Mouse (Mus musculus) embryonic facial prominence, embryonic 12.5 days (tissue): ENCODE data around the gene Creb3. TPM values are rescaled to one million over a fixed set of nuclear protein-coding genes. Genes with fewer than 3 reads are reported as not detected.

Experiments
- ATAC-seq: fragments of 200-750 bp; cut with Nextera tagmentation; 2 replicates; pipeline ENCODE4 v1.8.0; 2017; ENCODE audit not compliant: insufficient number of reproducible peaks, insufficient read depth, low FRiP score, low TSS enrichment
- H3K27ac ChIP-seq: fragments of 300-500 bp; sonication (generic); 2 replicates; pipeline ENCODE4 v1.5.1; 2016; ENCODE audit warnings: mild to moderate bottlenecking
- H3K27me3 ChIP-seq: fragments of 300-500 bp; sonication (generic); 2 replicates; pipeline ENCODE4 v1.6.1; 2016; ENCODE audit warnings: mild to moderate bottlenecking, moderate library complexity
- H3K36me3 ChIP-seq: fragments of 300-500 bp; sonication (generic); 2 replicates; pipeline ENCODE4 v1.6.1; 2016; ENCODE audit warnings: mild to moderate bottlenecking
- H3K4me1 ChIP-seq: fragments of 300-500 bp; sonication (generic); 2 replicates; pipeline ENCODE4 v1.6.1; 2016
- H3K4me2 ChIP-seq: fragments of 300-500 bp; sonication (generic); replicated peaks from 2 replicates; pipeline ENCODE4 v1.6.1; 2016; ENCODE audit warnings: mild to moderate bottlenecking, moderate library complexity
- H3K4me3 ChIP-seq: fragments of 300-500 bp; sonication (generic); 2 replicates; pipeline ENCODE4 v1.5.1; 2016; ENCODE audit warnings: mild to moderate bottlenecking
- H3K9ac ChIP-seq: fragments of 300-500 bp; sonication (generic); 2 replicates; pipeline ENCODE4 v1.6.1; 2016; ENCODE audit warnings: mild to moderate bottlenecking, moderate library complexity
- H3K9me3 ChIP-seq: fragments of 300-500 bp; sonication (generic); 2 replicates; pipeline ENCODE4 v1.6.1; 2016; ENCODE audit warnings: mild to moderate bottlenecking, moderate library complexity
- WGBS: fragments of 180-500 bp; shearing (Covaris S2); methylation state at CpG from one replicate; pipeline ENCODE4 v1.1.7; 2016; 5-methylcytosine and 5-hydroxymethylcytosine counted together
- polyA plus RNA-seq: library from polyadenylated mRNA; unstranded; fragments of >200 nt; fragmentation: Nextera tagmentation; extraction: Ambion mirVana; gene quantifications from 2 replicates; pipeline ENCODE4 v1.2.1, GENCODE M21; 2016

Gene Creb3
- polyA plus RNA-seq, 1 experiment from 2014 or later, result 43.5 TPM

DNA sequence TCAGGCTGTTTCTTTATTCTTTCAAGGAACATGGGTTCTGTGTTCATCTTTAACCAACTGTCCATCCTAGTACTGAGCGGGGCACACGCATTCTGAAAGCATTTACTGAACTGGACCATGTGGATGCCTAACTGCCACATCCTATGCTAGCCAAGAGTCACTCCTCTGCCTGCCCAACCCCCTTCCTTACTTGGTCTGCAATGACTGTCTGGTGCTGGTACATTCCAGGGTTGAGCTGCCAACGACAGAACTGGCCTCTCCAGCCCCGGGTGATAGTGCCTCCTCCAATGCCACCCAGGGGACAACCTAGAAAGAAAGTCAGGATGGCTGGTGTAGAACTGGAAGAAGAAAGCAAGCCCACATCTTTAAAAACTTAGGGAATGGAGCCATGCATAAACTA is 11.4 kb downstream of the Creb3 start:
- Histone ChIP-seq H3K4me2 (no peak overlapping the region), H3K4me1 (peaks cover 32% of the 10 kb centered on the region), H3K27ac (no peak overlapping the region), H3K36me3 (peaks cover 60% of the 10 kb centered on the region), H3K27me3 (no peaks in the 10 kb centered on the region), H3K9ac (no peak overlapping the region), H3K9me3 (no peaks in the 10 kb centered on the region), H3K4me3 (no peak overlapping the region)
- no peak for ATAC-seq
- 89% methylated on average over 4 of the region's 4 CpGs for WGBS

DNA sequence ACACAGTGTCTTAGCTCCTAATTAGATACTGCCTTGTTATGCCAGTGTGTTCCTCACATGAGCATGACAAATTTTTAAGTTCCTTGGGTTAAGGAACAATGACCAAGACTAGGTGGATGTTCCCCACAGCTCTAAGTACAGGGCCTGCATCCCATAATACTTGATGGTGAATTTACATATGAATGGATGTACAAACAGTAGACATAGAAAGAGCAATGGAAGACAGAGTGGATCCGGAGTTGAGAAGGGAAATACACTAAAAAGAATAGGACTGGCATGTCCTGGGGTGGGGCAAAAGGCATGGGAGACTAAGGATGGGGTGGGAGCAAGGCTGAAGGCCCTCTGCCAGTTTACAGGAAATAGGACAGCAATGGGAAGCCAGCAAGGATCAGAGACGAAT is 13.2 kb downstream of the Creb3 start:
- peaks cover 42% of the 10 kb centered on the region for H3K36me3 ChIP-seq
- H3K4me2 ChIP-seq, result no peak overlapping the region

DNA sequence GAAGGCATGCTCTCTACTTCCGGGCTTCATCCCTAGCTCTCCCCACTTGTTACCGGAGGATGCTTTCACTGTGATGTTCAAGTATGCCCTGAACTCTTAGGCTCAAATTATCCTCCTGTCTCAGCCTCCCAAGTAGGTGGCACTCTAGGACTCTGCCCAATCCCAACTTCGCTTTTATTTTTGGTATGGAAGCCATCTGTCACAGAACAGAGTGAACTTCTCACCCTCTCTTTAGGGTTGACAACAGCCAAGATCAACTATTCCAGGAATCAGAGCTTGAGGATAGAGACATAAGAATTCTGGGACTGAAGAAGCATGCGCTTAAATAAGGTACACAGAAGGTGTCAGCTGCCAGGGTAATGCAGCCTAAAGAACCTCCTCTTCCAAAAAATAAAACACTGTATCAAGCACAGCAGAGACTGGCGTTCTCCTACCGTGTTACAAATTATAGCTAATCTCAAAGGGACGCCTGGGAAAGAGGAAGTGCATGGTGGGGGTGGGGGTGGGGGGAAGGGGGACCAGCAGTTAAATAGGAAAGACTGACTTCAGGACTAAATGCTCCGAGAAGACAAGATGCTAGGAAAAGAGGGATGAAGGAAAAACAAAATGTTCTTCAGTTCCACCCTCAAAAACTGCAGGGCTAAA is 15.2 kb downstream of the Creb3 start:
- WGBS, result 47% methylated on average over 8 of the region's 8 CpGs
- H3K27me3 ChIP-seq, result no peaks in the 10 kb centered on the region
- H3K27ac ChIP-seq, result no peak overlapping the region
- peaks cover 41% of the 10 kb centered on the region for H3K36me3 ChIP-seq
- no peak for ATAC-seq
- peak overlapping the region; percentile 95 for H3K4me2 ChIP-seq
- peak overlapping the region; percentile 73 for H3K4me3 ChIP-seq
- H3K9ac ChIP-seq, result peak overlapping the region; percentile 82
- no peaks in the 10 kb centered on the region for H3K9me3 ChIP-seq
- H3K4me1 ChIP-seq, result peaks cover 40% of the 10 kb centered on the region

More for the DNA sequence above, 13.2 kb downstream of the Creb3 start:
- Histone ChIP-seq H3K9me3 (no peaks in the 10 kb centered on the region), H3K9ac (no peak overlapping the region), H3K4me1 (peaks cover 40% of the 10 kb centered on the region), H3K27me3 (no peaks in the 10 kb centered on the region), H3K27ac (no peak overlapping the region), H3K4me3 (no peak overlapping the region)
- 79% methylated on average over 2 of the region's 2 CpGs for WGBS
- ATAC-seq, result no peak

DNA sequence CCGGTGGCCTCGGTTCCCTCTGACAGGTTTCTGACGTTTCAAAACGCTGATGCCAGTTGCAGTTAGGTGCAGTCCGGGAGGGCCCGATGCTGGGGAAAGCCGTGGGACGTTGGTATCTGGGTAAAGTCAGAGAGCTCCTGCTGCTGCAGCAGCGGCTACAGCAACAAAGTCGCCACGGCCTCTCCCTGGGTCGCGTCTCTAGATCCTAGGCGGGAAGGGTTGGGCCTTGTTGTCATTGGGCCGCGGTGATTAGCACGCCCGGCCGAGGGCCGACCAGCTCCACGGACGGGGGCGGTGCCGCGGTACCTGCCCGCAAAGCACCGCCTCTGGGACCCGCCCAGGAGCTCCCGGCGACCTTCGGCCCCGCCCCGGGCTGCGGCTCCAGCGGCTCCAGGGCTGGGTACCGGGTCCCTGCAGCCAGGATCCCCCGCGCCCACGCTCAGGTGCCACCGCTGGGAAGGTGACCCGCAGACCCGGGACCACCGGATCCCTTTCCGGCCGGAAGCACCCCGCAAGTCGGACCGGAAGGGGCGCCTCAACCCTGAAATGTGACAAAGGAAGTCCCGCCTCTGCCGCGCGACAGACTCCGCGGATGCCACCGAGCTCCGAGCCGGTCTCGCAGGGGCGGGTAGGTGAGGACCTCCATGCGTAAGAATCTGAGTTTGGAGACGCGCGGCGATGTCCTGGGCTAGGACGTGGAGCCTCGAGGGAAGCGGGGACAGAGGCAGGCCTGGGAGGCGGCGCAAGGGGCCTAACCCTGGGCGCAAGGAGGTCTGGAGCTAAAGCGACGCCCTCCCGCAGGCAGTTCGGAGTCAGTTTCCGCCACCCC is 16.5 kb downstream of the Creb3 start, which contains the start of the genes Rgp1 and Gba2:
TSS of gene Rgp1 (plus strand) at position 340 of the 829 bp plus-strand sequence.
TSS of gene Gba2 (minus strand) at position 498 of the 829 bp plus-strand sequence.
- under 1% methylated on average over 76 of the region's 76 CpGs for WGBS
- H3K27ac ChIP-seq, result peak within 1 kb of the TSS; percentile 80
- no peaks in the 10 kb centered on the region for H3K27me3 ChIP-seq
- H3K9ac ChIP-seq, result peak within 1 kb of the TSS; percentile 82
- peaks cover 40% of the 10 kb centered on the region for H3K4me1 ChIP-seq
- H3K4me3 ChIP-seq, result peak within 1 kb of the TSS; percentile 73
- H3K4me2 ChIP-seq, result peak within 1 kb of the TSS; percentile 95
- no peaks in the 10 kb centered on the region for H3K9me3 ChIP-seq
- H3K36me3 ChIP-seq, result peaks cover 41% of the 10 kb centered on the region
- ATAC-seq, result peak; percentile 92

DNA sequence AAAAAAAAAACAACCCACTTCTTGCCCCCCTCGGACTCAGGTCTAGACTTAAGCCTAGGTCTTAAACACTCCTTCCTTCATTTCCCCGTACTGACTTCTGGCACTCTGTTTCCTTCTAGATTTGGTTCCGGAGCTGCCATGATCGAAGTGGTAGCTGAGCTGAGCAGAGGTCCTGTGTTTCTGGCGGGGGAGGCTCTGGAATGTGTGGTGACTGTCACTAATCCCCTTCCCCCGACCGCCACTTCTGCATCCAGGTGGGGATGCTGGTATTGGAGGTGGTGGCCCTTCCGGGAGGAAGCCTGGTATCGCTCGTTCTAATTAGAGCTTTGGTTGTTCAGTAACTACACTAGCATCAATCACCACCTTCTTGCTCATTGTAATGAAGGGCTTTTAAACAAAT is 17.1 kb downstream of the Creb3 start:
- WGBS, result 7% methylated on average over 10 of the region's 10 CpGs

DNA sequence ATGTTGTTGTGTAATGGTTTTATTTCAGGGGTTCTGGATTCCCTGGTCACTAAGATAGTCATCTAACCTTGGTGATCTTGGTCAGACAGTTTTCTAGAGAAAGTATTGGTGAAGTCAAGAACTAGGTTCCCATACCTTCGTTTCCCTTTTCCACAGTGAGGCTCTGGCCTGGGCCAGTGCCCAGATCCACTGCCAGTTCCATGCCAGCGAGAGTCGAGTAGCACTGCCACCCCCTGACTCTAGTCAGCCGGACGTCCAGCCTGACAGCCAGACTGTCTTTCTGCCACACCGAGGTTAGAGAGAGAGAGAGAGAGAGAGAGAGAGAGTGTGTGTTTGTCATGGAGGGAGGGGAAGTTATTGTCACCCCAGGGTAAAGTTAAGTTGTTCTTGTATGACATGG is 17.6 kb downstream of the Creb3 start:
- Histone ChIP-seq H3K27me3 (no peaks in the 10 kb centered on the region), H3K36me3 (peaks cover 42% of the 10 kb centered on the region), H3K4me3 (peak overlapping the region; percentile 73), H3K4me1 (peaks cover 40% of the 10 kb centered on the region), H3K4me2 (peak overlapping the region; percentile 95), H3K9ac (peak overlapping the region; percentile 82), H3K9me3 (no peaks in the 10 kb centered on the region), H3K27ac (no peak overlapping the region)
- 86% methylated on average over 6 of the region's 6 CpGs for WGBS
- ATAC-seq, result no peak

More for the DNA sequence above, 17.1 kb downstream of the Creb3 start:
- H3K4me1 ChIP-seq, result peaks cover 40% of the 10 kb centered on the region
- no peak for ATAC-seq
- no peak overlapping the region for H3K27ac ChIP-seq
- peaks cover 41% of the 10 kb centered on the region for H3K36me3 ChIP-seq
- no peaks in the 10 kb centered on the region for H3K9me3 ChIP-seq
- peak overlapping the region; percentile 82 for H3K9ac ChIP-seq
- peak overlapping the region; percentile 95 for H3K4me2 ChIP-seq
- peak overlapping the region; percentile 73 for H3K4me3 ChIP-seq
- H3K27me3 ChIP-seq, result no peaks in the 10 kb centered on the region

DNA sequence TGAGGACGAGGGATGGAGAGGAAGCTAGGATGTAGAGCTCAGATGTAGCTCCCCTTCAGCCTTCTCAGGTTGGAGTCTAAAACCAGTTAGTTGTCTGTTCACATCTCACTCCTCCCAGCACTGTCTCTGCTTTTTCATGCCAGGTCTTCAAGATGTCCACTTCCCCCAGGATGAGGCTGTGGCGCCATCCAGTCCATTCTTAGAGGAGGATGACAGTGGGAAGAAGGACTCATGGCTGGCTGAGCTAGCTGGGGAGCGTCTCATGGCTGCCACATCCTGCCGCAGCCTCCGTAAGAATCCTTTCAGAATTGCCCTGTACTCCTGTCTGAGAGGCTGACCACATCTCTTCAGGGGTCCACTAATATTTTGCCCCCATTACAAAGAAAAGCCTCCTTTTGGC is 18.6 kb downstream of the Creb3 start:
- Histone ChIP-seq H3K27ac (no peak overlapping the region), H3K4me1 (peaks cover 30% of the 10 kb centered on the region), H3K9ac (no peak overlapping the region), H3K4me2 (no peak overlapping the region), H3K9me3 (no peaks in the 10 kb centered on the region), H3K36me3 (peaks cover 39% of the 10 kb centered on the region), H3K4me3 (no peak overlapping the region), H3K27me3 (no peaks in the 10 kb centered on the region)
- no peak for ATAC-seq
- 94% methylated on average over 5 of the region's 5 CpGs for WGBS

DNA sequence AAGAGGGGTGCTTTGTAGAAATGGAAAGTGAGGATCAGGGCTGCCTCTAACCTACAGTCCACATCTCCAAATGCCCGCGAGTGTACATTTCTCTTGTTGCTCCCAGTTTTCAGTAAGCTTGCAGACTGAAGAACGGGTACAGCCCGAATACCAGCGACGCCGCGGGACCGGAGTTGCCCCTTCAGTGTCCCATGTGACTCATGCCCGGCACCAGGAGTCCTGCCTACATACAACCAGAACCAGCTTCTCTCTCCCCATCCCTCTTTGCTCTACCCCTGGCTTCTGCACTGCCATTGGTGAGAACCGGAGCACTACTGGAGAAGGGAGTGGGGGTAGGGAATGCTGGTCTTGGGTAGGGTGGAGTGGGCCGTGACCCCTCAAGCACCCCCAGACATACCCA is 19.2 kb downstream of the Creb3 start:
- WGBS, result 95% methylated on average over 12 of the region's 12 CpGs
- H3K27me3 ChIP-seq, result no peaks in the 10 kb centered on the region
- H3K9me3 ChIP-seq, result no peaks in the 10 kb centered on the region
- no peak overlapping the region for H3K4me3 ChIP-seq
- peaks cover 39% of the 10 kb centered on the region for H3K36me3 ChIP-seq
- H3K9ac ChIP-seq, result no peak overlapping the region
- no peak overlapping the region for H3K4me2 ChIP-seq
- H3K4me1 ChIP-seq, result peaks cover 24% of the 10 kb centered on the region
- H3K27ac ChIP-seq, result no peak overlapping the region
- ATAC-seq, result no peak

DNA sequence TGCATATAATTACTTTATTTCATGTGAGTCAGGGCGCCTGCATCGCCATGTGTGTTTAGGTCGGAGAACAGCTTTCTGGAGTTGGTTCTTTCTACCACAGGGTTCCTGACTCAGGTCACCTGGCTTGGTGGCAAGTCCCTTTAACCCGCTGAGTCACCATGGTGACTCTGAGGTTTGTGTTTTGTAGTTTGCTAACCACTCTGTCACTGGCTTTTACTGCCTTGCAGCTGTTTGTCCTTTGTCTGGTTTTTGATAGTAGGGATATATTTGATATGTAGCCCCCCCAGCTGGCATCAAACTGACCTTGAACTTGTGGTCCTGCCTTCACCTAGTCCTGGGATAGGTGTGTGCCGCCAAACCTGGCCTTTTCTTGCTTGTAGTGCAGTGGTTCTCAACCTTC is 20.1 kb downstream of the Creb3 start:
- Histone ChIP-seq H3K27ac (no peak overlapping the region), H3K9me3 (no peaks in the 10 kb centered on the region), H3K27me3 (no peaks in the 10 kb centered on the region), H3K4me3 (no peak overlapping the region), H3K4me1 (peaks cover 15% of the 10 kb centered on the region), H3K4me2 (no peak overlapping the region), H3K9ac (no peak overlapping the region), H3K36me3 (peaks cover 39% of the 10 kb centered on the region)
- no peak for ATAC-seq
- WGBS, result 90% methylated on average over 5 of the region's 5 CpGs

DNA sequence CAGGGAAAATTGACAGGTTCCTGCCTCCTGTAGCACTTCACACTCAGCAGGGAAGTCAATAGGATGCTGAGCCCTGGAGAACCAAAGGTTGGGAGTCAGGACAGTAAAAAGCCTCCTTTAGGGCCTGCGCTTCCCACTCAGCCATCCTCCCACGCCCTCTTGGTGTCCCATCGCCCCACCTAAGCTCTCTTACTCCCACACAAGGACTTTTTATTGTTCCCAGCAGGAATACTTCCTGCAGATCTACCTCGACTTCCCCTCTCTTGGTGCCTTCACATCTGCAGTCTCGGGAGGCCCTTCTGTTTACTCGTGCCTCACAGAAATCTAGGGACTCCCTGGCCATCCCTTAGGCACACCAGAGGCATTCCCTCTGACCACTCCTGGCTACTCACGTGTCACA is 21.3 kb downstream of the Creb3 start:
- Histone ChIP-seq H3K4me2 (no peak overlapping the region), H3K9me3 (no peaks in the 10 kb centered on the region), H3K27ac (no peak overlapping the region), H3K4me3 (no peak overlapping the region), H3K36me3 (peaks cover 39% of the 10 kb centered on the region), H3K9ac (no peak overlapping the region), H3K27me3 (no peaks in the 10 kb centered on the region), H3K4me1 (peaks cover 8% of the 10 kb centered on the region)
- WGBS, result 83% methylated on average over 7 of the region's 7 CpGs
- no peak for ATAC-seq

DNA sequence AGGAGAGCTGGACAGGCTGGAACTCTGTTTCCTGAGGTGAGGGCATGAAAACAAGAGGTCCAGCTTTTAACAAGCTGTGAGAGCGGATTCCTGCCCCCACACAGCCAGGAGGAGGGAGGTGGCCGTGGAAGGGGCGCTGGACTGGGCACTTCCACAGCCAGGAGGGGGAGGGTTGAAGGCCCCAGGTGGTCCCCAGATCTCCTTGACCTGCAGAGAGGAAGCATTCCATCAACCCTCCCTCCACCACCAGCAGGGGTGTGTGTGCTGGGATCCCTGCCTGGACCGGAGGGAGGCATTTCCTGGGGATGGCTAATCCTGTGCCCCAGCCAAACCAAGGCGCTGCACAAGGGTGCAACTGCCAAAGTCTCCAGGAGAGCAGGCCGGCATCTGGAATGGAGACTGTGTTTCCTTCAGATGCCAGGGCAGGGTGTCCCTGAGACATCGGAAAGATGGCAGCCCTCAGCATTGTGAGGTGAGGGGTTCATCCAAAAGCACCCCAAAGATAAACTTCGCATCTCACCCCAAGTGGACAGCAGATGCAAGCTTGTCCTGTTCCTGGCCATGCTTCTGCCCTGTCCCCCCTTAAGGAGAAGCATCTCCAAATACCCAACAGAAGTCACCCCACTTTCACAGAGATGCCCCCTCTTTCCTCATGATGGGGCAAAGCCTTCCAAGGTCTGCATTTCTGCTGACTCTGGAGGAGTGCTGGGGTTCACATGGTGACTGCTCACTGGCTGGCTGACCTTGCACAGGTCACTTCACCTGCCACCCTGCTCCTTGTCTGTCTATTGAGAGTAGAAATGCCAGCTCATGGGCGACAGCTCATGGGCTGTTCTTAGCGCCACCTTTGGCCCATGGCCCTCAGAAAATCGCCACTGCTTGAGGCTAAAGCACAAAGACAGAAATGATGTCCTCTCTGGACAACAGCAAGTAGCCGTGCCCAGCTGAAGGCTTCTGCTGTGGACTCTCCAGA is 22.6 kb downstream of the Creb3 start, which contains the start of gene Msmp:
TSS of gene Msmp (minus strand) at position 51 of the 973 bp plus-strand sequence.
- H3K9me3 ChIP-seq, result no peaks in the 10 kb centered on the region
- no peak within 1 kb of the TSS for H3K4me3 ChIP-seq
- ATAC-seq, result no peak
- H3K4me1 ChIP-seq, result peaks cover 2% of the 10 kb centered on the region; the same call in 1 of the 2 replicates
- H3K36me3 ChIP-seq, result peaks cover 39% of the 10 kb centered on the region
- no peak within 1 kb of the TSS for H3K4me2 ChIP-seq
- H3K27ac ChIP-seq, result no peak within 1 kb of the TSS
- H3K27me3 ChIP-seq, result no peaks in the 10 kb centered on the region
- no peak within 1 kb of the TSS for H3K9ac ChIP-seq
- WGBS, result 62% methylated on average over 12 of the region's 12 CpGs
